Mouse (Mus musculus): ENCODE measurements around the gene Larp1b. TPM values are rescaled to one million over a fixed set of nuclear protein-coding genes. Genes with fewer than 3 reads are reported as not detected.
A peak's percentile ranks its signal among the peaks of the same experiment; 100 is the strongest.

Larp1b gene
- total RNA-seq, 4 experiments from 2014 or later: 59.3 to 71.1 (median 65.5) TPM

GRCm38 (mm10) chr3:41020687-41021086 lies 71.1 kb downstream of the Larp1b start:
- DNase-seq (ENCODE audit: low spot score): no peak

DNA sequence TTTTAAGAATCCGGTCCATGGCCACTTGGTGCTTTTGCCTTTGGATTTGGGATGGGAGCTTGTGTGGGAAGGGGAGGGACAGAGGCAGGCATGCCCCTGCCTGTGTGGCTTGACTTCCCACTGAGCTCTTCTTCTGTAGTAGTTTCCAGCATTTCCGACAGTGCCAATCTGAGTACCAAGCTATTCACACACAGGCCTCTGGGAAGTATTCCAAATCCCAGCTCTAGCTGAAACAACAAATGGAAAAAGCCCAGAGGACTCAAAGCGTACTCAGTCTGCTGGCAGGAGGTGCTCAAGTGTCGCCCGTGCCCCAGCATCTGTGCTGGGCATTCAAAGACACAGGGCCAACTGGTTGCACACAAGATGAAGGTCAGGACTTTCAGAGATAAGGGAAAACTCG lies 72.4 kb downstream of the Larp1b start:
- DNase-seq (ENCODE audit: low spot score): peak; percentile 43

DNA sequence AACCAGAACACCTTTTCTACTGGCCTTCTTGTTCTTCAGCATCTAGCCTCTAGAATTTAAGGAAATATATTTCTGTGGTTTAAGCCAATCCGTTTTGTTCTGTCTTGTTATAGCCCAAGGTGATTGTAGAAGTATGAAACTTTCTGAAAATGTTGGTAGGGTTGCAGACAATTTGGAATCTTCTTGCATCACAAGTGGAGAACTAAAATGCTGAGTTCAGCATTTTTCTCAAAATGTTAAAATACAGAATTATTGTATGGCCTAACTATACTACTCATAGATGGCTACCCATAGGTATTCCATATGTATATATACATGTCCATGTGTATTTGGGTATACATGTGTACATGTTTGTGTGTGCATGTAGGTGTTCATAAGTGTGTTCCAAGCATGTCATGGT lies 81.1 kb downstream of the Larp1b start:
- DNase-seq (ENCODE audit: low spot score): no peak

DNA sequence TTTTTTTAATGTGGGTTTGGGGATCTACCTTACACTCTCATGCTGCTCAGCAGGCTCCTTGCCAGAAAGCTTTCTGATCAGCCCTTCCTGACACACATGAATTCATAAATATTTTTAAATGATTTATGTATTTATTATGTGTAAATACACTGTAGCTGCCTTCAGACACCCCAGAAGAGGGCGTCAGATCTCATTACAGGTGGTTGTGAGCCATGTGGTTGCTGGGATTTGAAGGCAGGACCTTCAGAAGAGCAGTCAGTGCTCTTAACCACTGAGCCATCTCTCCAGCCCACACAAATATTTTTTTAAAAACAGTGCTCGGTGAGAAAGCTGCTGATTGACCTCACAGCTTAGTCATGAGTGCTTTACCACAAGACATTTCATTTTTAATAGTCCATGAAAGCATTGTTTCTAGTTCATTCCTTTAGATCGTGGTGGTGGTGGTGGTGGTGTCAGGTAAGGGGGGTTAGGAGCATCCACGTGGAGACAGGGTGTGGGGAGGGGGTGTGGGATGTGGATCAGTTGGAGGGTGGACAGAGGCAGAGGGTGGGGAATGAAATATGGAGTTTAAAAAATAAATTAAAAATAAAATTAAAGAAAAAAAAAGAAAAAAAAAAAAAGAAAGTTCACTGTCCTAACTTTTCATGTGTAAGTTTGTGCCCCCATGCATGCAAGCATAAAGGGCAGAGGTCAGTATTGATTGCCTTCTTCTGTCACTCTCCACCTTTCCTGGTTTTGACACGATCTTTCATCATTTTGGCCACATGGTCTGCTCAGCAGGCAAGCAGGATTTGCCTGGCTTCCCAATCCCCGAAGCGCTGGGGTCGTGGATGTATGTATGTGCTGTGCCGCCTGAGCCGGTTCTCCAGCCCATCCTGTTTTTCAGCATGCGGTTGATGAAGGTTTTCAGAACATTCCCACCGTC lies 81.9 kb downstream of the Larp1b start:
- DNase-seq (ENCODE audit: low spot score): no peak

DNA sequence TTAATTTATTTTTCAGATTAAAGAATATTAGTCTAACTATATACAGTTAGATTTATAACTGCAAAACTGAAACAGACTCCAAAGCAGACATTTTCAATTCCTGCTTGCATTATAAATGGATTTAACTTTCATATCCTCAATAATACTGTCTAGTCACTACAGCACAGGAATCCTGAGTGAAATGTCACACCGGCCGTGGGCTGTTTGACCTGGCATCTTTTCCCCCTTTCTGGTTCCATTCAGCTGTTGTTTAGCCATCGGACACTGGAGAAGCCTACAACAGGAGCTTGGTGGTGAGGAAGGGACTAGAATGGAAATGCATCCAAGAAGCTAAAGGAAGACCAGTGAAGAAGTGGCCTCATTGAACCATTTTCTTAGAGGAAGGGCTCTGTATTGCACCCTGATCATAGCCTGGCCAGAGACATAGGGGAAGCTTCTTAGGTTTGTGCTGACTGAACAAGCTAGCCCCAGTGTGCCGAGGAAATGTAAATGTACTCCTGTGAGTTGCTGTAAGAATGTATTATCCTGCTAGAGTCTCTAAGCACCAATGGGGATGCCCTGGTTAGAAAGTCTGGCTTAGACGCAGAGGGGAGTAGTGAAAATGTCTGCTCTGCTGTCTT lies 88.8 kb downstream of the Larp1b start:
- no peak for DNase-seq (ENCODE audit: low spot score)

- DNase-seq (ENCODE audit: low spot score): no peak
Measured at GRCm38 (mm10) chr3:41041241-41041640, 91.6 kb downstream of the Larp1b start.

DNA sequence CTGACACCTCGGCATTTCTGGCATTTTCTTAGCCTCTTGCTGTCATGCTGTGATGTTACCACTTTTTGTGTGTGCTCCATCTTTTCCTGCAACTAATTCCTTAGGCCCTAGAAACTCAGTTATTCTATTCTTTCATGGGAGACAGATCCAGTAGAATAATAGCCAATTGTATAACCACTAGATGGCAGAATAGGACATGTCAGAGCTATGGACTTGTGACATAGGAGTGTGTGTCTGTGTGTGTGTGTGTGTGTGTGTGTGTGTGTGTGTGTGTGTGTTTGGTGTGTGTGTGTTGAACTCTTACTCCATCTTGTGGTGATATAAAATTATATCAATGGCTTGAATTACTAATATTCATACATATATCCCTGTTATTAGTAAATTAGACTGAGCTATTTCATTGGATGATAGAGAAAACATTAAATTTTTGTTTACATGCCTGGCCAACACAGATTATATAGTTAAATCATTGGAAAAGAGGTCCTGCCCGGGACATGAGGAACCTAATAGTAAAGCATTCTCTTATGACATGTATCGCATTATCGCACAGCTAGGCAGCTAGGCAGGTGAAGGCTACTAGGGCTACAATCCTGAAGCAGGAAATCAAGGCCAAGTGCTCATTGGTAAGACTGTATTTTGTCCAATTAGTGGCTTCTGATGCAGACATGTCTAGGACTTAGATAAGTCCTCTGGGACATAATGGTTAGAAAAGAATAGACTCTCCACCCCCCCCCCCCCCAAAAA lies 92.7 kb downstream of the Larp1b start:
- DNase-seq (ENCODE audit: low spot score): peak; percentile 26

- DNase-seq (ENCODE audit: low spot score): no peak
Measured at GRCm38 (mm10) chr3:41043756-41044354, 94.2 kb downstream of the Larp1b start.

GRCm38 (mm10) chr3:41047838-41048237 lies 98.2 kb downstream of the Larp1b start:
- no peak for DNase-seq (ENCODE audit: low spot score)

GRCm38 (mm10) chr3:41053334-41053733 lies 103.7 kb downstream of the Larp1b start:
- DNase-seq (ENCODE audit: low spot score): no peak

DNA sequence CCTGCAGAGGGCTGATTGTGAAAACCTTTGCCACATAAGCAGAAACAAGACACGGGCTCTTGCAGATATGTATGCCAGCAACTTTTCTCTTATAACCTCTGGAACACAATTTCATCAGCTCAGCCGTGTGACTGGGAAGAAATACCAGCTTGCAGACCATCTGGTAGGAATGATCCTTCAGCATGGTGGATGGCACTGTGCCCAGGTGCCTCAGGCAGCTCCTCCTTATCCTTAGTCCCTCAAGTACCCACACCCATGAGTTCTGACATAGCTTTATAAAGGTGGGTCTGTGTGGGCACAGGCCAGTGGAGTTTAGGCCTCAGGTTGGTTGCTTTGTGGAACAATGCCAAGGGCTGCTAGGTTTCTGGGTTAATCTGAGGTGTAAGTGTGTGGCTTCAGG lies 108.8 kb downstream of the Larp1b start:
- no peak for DNase-seq (ENCODE audit: low spot score)

- no peak for DNase-seq (ENCODE audit: low spot score)
Measured at GRCm38 (mm10) chr3:41059249-41059648, 109.6 kb downstream of the Larp1b start.

DNA sequence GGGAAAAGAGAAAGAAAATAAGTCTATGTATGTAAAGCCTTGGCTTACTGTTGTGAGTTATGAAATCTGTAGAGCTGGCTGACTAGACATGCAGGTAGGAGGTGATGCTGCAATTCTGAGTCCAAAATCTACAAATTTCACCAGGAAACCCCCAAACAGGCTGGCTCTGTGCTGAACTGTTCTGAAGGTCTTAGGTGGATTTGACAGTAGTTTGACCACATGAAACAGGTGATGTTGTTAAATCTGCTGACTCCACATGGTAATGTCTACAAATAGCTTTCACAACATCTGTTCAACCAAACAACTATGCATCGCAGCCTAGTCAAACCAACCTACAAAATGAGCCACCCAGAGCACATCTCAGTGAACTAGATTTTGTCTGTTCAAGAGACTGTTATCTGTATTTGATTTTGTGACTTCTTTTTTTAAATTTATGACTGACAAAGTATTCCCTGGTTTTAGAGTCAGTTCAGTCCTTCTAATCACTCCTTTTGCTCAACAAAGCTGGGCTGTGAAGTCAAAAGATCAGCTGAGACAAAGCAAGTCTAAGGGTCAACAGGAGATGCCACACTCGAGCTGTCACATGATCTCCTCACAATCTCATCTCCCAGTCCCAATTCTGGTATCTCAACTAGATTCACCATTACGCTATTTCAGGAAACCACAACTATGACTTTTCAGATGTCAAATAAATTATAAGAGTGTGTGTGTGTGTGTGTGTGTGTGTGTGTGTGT lies 112.4 kb downstream of the Larp1b start:
- DNase-seq (ENCODE audit: low spot score): no peak

GRCm38 (mm10) chr3:41062758-41063157 lies 113.1 kb downstream of the Larp1b start:
- no peak for DNase-seq (ENCODE audit: low spot score)

DNA sequence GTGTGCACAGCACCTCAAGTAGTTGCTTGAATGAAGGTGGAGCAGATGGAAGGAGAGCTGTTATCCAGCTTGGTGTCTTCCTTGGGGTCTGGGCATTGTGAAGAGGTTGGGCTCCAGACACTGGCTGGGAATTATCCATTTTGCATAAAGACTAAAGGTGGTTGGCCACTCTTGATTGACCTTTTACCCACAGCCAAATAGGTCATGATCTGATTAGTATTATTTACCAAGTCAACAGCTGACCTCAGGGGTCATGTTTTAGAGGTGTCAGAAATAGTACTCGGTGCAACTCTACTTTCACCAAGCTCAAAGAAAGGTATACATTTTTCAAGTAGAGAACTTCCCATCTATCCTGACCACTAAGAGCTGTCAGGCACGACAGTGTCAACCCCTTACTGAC lies 115.7 kb downstream of the Larp1b start:
- no peak for DNase-seq (ENCODE audit: low spot score)

GRCm38 (mm10) chr3:41070519-41070918 lies 120.9 kb downstream of the Larp1b start:
- no peak for DNase-seq (ENCODE audit: low spot score)

GRCm38 (mm10) chr3:41075376-41075775 lies 125.7 kb downstream of the Larp1b start:
- no peak for DNase-seq (ENCODE audit: low spot score)

GRCm38 (mm10) chr3:41078673-41079072 lies 129.0 kb downstream of the Larp1b start:
- no peak for DNase-seq (ENCODE audit: low spot score)

- DNase-seq (ENCODE audit: low spot score): no peak
Measured at GRCm38 (mm10) chr3:41080724-41081123, 131.1 kb downstream of the Larp1b start.

GRCm38 (mm10) chr3:41081474-41082301 lies 132.1 kb downstream of the Larp1b start:
- DNase-seq (ENCODE audit: low spot score): peak; percentile 19
